Mouse (Mus musculus) embryonic facial prominence, embryonic 14.5 days (tissue): ENCODE results near the gene Fn3krp. TPM values are rescaled to one million over a fixed set of nuclear protein-coding genes. Genes with fewer than 3 reads are reported as not detected.

Source experiments
- ATAC-seq: fragments of 200-750 bp; cut with Nextera tagmentation; 2 replicates; pipeline ENCODE4 v1.8.0; 2017; ENCODE audit warnings: low read depth, moderate number of reproducible peaks, moderate TSS enrichment
- DNase-seq: peaks from one replicate; pipeline ENCODE4 v3.0.0-alpha.2; 2015; ENCODE audit warnings: low spot score
- H3K27ac ChIP-seq: fragments of 300-500 bp; sonication (generic); replicated peaks from 2 replicates; pipeline ENCODE4 v1.5.1; 2014; ENCODE audit warnings: low read depth, mild to moderate bottlenecking, low read length, moderate library complexity
- H3K27me3 ChIP-seq: fragments of 300-500 bp; sonication (generic); replicated peaks from 2 replicates; pipeline ENCODE4 v1.6.1; 2014; ENCODE audit warnings: low read length; ENCODE audit not compliant: control insufficient read depth, insufficient read depth
- H3K36me3 ChIP-seq: fragments of 300-500 bp; sonication (generic); 2 replicates; pipeline ENCODE4 v1.6.1; 2014; ENCODE audit warnings: low read length, mixed read lengths; ENCODE audit not compliant: control insufficient read depth, insufficient read depth
- H3K4me1 ChIP-seq: fragments of 300-500 bp; sonication (generic); 2 replicates; pipeline ENCODE4 v1.6.1; 2014; ENCODE audit warnings: antibody characterized with exemption, low read length; ENCODE audit not compliant: control insufficient read depth, insufficient read depth
- H3K4me2 ChIP-seq: fragments of 300-500 bp; sonication (generic); 2 replicates; pipeline ENCODE4 v1.6.1; 2014; ENCODE audit warnings: low read depth, mild to moderate bottlenecking, low read length, moderate library complexity, mixed read lengths
- H3K4me3 ChIP-seq: fragments of 300-500 bp; sonication (generic); 2 replicates; pipeline ENCODE4 v1.5.1; 2014; ENCODE audit warnings: low read depth, mild to moderate bottlenecking, low read length
- H3K9ac ChIP-seq: fragments of 300-500 bp; sonication (generic); 2 replicates; pipeline ENCODE4 v1.6.1; 2014; ENCODE audit warnings: low read depth, mild to moderate bottlenecking, low read length, moderate library complexity, mixed read lengths
- H3K9me3 ChIP-seq: fragments of 300-500 bp; sonication (generic); 2 replicates; pipeline ENCODE4 v1.6.1; 2016; ENCODE audit warnings: low read length; ENCODE audit not compliant: control insufficient read depth
- WGBS: fragments of 180-500 bp; shearing (Covaris S2); extraction: QIAGEN DNeasy Blood & Tissue Kit; methylation state at CpG from one replicate; pipeline ENCODE4 v1.1.7; 2014; 5-methylcytosine and 5-hydroxymethylcytosine counted together
- polyA plus RNA-seq: library from polyadenylated mRNA; unstranded; fragments of >200 nt; fragmentation: Nextera tagmentation; extraction: Ambion mirVana; gene quantifications from 2 replicates; pipeline ENCODE4 v1.2.1, GENCODE M21; 2014

The Fn3krp gene
- polyA plus RNA-seq, 1 experiment from 2014 or later, result 6.6 TPM

DNA sequence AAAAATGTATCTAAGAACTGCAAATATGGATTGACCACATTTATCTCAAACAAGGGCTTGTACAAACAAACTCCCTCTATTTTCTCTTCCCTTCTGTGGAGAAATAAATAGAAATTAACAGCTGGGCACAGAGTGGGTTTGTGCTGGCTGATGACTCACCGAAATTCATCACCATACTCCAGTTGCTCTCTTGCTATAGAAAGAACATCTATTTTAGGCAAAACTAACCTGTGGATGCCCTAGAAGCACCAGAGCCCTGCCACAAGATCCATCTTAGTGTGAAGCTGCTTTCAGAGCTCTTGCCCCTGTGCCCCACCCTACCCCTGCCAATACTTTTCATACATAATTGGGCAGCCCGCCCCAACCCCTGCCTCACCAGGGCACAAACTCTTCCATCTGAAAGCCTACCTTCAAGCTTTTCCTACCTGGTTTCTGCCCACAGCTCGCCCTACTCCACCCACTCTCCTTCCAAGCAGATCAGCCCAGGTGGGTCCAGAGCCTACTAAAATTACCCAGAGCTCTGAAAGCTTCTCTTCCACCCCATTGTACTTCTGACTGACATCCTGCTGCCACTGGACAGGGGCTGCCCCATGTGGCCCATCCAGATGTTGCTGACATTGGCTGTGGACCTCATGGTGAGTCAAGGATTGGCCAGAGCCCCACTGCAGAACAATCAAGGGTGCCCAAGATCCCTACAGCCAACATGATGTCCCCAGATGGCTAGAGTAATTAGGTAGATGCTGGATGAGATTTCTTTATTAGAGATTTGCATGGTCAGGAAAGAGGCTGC, 13.6 kb upstream of the Fn3krp start:
- H3K4me2 ChIP-seq, result no peak overlapping the region
- WGBS, result 75% methylated on average over 3 of the region's 3 CpGs
- H3K4me3 ChIP-seq, result no peak overlapping the region
- no peak for ATAC-seq
- H3K9me3 ChIP-seq, result no peaks in the 10 kb centered on the region
- no peaks in the 10 kb centered on the region for H3K36me3 ChIP-seq
- H3K9ac ChIP-seq, result no peak overlapping the region
- no peak overlapping the region for H3K27ac ChIP-seq
- no peak for DNase-seq
- no peaks in the 10 kb centered on the region for H3K4me1 ChIP-seq
- no peaks in the 10 kb centered on the region for H3K27me3 ChIP-seq

DNA sequence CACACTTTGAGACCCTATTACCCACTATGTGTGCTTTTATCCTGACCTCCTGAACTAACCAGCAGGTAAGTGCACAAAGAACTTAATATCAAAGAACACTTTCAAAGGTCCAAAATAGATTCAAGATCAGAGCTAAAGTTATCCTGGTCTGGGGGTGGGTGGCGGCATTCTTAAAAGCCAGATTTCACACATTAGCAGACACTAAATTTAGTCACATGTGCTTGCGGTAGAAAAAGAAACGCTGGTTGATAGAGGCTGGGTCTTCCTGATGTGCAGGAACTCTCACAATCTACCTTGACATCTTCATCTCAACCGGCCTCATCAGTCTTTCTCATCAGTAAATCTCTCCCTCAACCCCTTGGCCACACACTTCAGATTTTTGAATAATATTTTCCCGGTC, 6.4 kb upstream of the Fn3krp start:
- Histone ChIP-seq H3K36me3 (no peaks in the 10 kb centered on the region), H3K4me1 (no peaks in the 10 kb centered on the region), H3K4me3 (no peak overlapping the region), H3K4me2 (no peak overlapping the region), H3K9ac (no peak overlapping the region), H3K27me3 (no peaks in the 10 kb centered on the region), H3K9me3 (no peaks in the 10 kb centered on the region), H3K27ac (no peak overlapping the region)
- 81% methylated on average over 5 of the region's 5 CpGs for WGBS
- no peak for DNase-seq
- ATAC-seq, result no peak

DNA sequence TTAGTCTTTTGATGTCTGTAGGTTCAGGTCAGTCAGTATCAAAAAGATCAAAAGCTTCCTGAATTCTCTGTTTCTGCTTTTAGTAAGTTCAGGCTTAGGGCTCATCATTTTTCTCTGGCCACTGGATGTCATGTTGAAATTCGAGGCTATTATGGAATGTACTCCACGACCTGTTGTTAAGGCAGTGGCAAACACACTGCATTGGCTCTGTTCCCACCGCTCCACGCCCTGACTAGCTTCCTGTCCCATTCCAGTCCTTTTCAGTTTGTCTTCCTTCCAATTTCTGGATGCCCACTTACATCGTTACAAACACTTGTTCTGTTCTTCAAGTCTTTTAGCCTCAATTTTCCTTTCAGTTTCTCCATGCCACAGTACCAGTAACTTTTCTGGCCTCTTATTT, 5.8 kb upstream of the Fn3krp start:
- Histone ChIP-seq H3K27me3 (no peaks in the 10 kb centered on the region), H3K4me3 (no peak overlapping the region), H3K36me3 (no peaks in the 10 kb centered on the region), H3K9ac (no peak overlapping the region), H3K4me2 (no peak overlapping the region), H3K9me3 (no peaks in the 10 kb centered on the region), H3K4me1 (peaks cover 1% of the 10 kb centered on the region; the same call in 1 of the 2 replicates), H3K27ac (no peak overlapping the region)
- no peak for DNase-seq
- no peak for ATAC-seq
- 62% methylated on average over 5 of the region's 5 CpGs for WGBS

DNA sequence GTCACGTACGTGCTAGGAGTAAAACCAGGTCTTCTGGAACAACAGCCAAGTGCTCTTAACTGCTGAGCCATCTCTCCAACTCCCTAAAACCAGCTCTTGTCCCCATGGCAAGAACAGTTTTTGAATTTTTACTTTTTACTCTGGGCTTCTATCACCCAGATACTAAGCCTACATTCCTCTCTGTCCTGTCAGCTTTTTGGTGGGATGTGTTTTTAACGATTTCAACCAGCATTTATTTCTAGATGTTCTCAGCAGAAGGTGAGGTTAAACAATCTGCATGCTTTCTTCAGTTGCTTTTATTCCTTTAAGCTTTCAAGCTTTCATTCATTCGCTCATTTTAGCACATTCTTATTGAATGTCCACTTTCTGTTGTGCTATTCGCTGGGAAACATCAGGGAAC, 3.2 kb upstream of the Fn3krp start:
- no peak for DNase-seq
- WGBS, result 81% methylated on average over 5 of the region's 5 CpGs
- Histone ChIP-seq H3K36me3 (no peaks in the 10 kb centered on the region), H3K4me1 (peaks cover 11% of the 10 kb centered on the region), H3K4me3 (no peak overlapping the region), H3K9me3 (no peaks in the 10 kb centered on the region), H3K27ac (no peak overlapping the region), H3K9ac (no peak overlapping the region), H3K27me3 (no peaks in the 10 kb centered on the region), H3K4me2 (no peak overlapping the region)
- ATAC-seq, result no peak

DNA sequence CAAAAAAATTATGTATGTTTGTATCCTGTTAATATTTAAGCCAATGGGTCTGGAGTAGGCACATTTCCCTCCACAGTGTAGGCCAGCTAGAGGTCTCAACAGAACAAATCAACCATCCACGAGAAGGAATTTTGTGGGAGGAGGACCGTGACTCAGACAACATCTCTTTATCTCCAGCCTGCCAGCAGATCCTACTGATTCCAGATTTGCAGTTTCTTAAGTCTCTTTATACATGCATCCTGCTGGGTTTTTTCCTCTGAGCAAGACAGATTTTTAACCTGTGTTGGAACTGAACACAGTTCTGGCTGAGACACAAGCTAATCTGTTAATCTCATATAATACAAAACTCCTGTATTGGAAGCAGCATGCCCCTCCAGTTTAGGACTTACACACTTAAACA, 2.3 kb upstream of the Fn3krp start:
- no peak overlapping the region for H3K27ac ChIP-seq
- H3K9me3 ChIP-seq, result no peaks in the 10 kb centered on the region
- no peaks in the 10 kb centered on the region for H3K36me3 ChIP-seq
- H3K27me3 ChIP-seq, result no peaks in the 10 kb centered on the region
- no peak overlapping the region for H3K9ac ChIP-seq
- ATAC-seq, result no peak
- H3K4me2 ChIP-seq, result no peak overlapping the region
- no peak overlapping the region for H3K4me3 ChIP-seq
- DNase-seq, result no peak
- 43% methylated on average over 2 of the region's 2 CpGs for WGBS
- peaks cover 11% of the 10 kb centered on the region for H3K4me1 ChIP-seq

DNA sequence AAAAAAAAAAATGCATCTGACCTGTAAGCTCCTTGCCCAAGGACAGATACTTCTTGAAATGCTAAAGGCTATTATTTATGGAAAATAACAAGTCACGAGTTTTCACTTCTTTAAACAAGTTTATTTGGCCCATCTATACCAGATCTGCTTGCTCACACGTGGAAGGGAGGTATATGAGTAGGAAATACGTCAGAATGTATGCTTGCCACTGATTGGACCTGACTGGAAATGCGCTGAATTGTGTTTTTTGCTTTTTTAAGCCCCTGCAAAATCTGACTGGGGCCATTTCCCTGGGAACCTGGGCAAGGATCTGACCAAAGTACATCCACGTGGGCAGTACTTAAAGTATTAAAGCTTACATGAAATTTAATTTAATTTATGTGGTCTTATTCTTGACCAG, 822 bp upstream of the Fn3krp start:
- H3K4me2 ChIP-seq, result peak overlapping the region; percentile 82
- H3K27ac ChIP-seq, result peak overlapping the region; percentile 79
- peak overlapping the region; percentile 84 for H3K4me3 ChIP-seq
- no peaks in the 10 kb centered on the region for H3K36me3 ChIP-seq
- H3K9me3 ChIP-seq, result no peaks in the 10 kb centered on the region
- WGBS, result 48% methylated on average over 5 of the region's 5 CpGs
- no peaks in the 10 kb centered on the region for H3K27me3 ChIP-seq
- H3K9ac ChIP-seq, result peak overlapping the region; percentile 75; the same call in 1 of the 2 replicates
- peaks cover 11% of the 10 kb centered on the region for H3K4me1 ChIP-seq
- no peak for ATAC-seq
- no peak for DNase-seq

DNA sequence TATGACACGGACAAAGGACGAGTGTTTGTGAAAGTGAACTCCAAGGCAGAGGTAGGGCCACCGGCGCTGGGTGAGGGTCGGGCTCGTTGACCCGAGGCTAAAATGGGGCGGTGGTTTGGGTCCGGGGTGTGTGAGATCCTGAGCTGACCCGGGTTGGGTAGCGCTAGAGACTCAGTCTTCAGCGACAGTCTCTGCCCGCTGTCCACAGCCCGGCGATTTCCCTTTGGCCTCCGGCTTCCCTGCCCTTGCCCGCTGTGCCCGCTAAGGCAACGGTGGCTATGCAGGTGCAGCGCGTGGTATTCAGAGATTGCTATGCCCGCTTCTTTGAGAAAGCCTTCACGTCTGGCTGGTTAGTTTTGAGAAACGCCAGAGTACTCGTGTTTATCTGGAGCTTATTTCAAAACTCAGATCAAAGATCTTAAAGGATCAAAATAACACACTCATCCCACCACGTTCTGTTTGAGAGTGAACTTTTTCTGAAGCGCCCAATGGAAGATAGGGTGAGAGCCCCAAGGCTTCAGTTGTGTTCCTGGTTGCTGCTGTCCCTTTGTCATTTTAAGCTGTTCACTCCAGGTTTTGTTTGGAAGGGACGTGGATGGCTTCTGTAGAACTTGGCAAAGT, 462 bp downstream of the Fn3krp start:
- H3K36me3 ChIP-seq, result no peaks in the 10 kb centered on the region
- 1% methylated on average over 24 of the region's 28 CpGs for WGBS
- no peaks in the 10 kb centered on the region for H3K27me3 ChIP-seq
- peak overlapping the region; percentile 75 for H3K9ac ChIP-seq
- DNase-seq (no peak), ATAC-seq (peak; percentile 45)
- no peaks in the 10 kb centered on the region for H3K9me3 ChIP-seq
- H3K4me1 ChIP-seq, result peaks cover 11% of the 10 kb centered on the region
- no peak overlapping the region for H3K27ac ChIP-seq
- peak overlapping the region; percentile 84 for H3K4me3 ChIP-seq
- peak overlapping the region; percentile 82 for H3K4me2 ChIP-seq

DNA sequence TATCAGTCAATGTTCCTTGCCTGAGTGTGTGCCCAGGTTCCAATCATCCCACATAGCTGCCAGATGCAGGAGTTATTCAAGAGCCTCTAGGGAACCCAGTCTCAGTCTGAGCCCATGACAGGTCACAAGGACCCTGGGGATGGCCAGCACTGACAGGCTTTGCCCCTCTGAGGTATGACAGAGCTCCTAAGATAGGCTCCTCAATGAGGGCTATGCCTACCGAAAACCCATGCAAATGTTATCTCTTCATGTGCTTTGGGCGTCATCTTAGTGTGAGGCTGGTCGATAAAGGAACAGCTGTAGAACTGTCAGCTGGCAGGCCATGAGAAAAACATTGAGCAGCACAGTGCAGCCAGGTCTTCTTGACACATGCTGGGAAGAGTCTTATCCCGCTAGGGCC, 12.2 kb downstream of the Fn3krp start:
- Histone ChIP-seq H3K9me3 (no peaks in the 10 kb centered on the region), H3K4me1 (peaks cover 12% of the 10 kb centered on the region), H3K27me3 (no peaks in the 10 kb centered on the region), H3K9ac (no peak overlapping the region), H3K4me2 (no peak overlapping the region), H3K36me3 (peaks cover 23% of the 10 kb centered on the region), H3K4me3 (no peak overlapping the region), H3K27ac (no peak overlapping the region)
- no peak for DNase-seq
- 85% methylated on average over 4 of the region's 4 CpGs for WGBS
- no peak for ATAC-seq
